Mouse (Mus musculus): ENCODE results near the gene Polr2j.
"Not testable (repeated sequence)": the region's sequence is repeated elsewhere in the genome, so short reads cannot be mapped to it uniquely, and the experiment has no call there.

Gene Polr2j

DNA sequence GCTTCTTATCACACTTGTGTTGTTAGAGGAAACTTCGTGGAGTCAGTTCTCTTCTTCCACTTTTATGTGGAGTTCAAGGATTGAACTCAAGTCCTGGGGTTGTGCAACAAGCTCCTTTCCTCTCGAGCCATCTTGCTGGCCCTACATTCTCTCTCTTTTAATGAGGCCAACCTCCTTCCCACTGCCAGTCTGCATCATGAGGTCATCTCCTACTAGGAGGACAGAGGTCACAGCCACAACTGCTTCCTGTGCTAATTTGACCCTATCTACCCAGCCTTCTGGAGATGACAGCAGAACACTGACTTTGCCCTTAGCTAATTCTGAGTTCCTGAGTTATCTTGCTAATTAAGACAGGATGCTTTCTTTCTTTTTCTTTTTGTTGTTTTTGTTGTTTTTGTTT, 7.9 kb upstream of the Polr2j start:
- no peak for DNase-seq (ENCODE audit: low spot score in 2 of 2)

DNA sequence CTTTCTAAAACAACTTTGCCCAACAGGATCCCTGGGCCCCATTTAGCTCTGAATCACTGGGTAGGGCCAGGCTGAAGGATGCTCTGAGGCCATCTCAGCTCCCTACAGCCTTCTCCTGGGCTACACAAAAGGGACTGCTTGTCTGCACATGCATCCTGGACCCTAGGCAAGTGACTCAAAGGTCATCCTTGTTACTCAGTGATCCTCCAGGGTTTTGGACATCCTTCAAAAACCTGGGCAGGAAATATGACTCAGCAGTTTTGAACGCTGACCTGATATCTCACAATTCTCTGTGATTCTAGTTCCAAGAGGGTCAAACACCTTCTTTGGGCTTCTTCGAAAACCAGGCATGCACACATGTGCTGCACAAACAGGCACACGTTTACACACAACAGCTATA, 7.4 kb upstream of the Polr2j start:
- no peak for DNase-seq (ENCODE audit: low spot score in 2 of 2)

GRCm38 (mm10) chr5:136113546-136113945, 2.9 kb upstream of the Polr2j start:
- DNase-seq (ENCODE audit: low spot score in 2 of 2): not testable (repeated sequence)

- no peak for DNase-seq (ENCODE audit: low spot score in 2 of 2)
These were observed 317 bp downstream of the Polr2j start for GRCm38 (mm10) chr5:136116784-136117112.

GRCm38 (mm10) chr5:136122165-136122564, 5.7 kb downstream of the Polr2j start:
- no peak for DNase-seq (ENCODE audit: low spot score in 2 of 2)

- DNase-seq (ENCODE audit: low spot score in 2 of 2): peak; percentile 92 to 96
These were observed 19.3 kb downstream of the Polr2j start, which contains the start of the genes Lrwd1 and Alkbh4 for GRCm38 (mm10) chr5:136135571-136136291. TSS of gene Lrwd1 (minus strand) at chr5:136136074. TSS of gene Alkbh4 (plus strand) at chr5:136136146.

DNA sequence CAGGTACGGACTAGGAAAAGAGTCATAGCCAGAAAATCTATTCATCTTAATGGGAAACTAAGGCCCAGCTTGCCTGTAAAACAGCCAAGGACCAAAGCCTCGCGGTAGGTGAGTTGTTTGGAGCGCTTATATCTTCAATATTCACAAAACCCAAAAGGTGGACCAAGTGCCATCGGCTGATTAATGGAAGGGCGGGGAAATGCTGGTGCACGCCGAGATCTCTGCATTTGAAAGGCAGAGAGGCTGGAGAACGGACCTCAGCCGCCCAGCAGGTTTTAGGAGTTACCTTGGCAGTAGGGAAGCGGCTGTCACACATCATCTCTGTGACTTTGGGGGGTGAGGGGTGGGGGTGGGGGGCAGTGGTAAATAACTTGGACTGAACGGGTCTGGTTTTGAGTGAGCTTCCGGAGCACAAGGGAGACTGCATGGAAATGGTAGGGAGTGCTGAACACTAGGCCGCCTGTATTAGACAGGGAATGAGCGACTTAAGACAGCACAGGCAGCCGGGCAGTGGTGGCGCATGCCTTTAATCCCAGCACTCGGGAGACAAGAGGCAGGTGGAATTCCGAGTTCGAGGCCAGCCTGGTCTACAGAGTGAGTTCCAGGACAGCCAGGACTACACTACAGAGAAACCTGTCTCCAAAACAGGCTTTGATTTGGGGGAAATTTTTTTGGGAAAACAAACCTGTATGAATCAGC, 20.0 kb downstream of the Polr2j start:
- DNase-seq (ENCODE audit: low spot score in 2 of 2): no peak

DNA sequence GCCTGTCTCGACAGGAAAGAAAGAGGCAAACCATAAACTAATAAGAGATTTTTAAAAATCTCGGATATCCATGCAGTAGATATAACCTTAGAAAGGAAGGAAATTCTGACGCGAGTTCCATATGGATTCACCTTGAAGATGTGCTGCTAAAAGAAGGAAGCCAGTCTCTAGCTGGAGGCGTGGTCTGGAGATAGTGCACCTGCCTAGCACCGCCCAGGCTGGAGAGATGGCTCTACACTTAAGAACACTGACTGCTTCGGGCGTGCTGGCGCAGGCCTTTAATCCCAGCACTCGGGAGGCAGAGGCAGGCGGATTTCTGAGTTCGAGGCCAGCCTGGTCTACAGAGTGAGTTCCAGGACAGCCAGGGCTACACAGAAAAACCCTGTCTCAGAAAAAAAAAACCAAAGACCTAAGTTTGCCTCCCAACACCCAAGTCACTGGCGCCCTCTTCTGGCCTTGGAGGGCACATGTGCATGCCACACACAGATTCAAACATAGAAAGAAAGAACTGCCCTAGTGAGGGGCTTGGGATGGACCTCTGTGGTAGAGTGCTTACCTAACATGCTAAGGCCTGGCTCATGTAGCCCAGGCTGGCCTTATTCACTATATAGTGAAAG, 21.3 kb downstream of the Polr2j start:
- no peak for DNase-seq (ENCODE audit: low spot score in 2 of 2)

GRCm38 (mm10) chr5:136139393-136139792, 23.0 kb downstream of the Polr2j start:
- no peak for DNase-seq (ENCODE audit: low spot score in 2 of 2)

DNA sequence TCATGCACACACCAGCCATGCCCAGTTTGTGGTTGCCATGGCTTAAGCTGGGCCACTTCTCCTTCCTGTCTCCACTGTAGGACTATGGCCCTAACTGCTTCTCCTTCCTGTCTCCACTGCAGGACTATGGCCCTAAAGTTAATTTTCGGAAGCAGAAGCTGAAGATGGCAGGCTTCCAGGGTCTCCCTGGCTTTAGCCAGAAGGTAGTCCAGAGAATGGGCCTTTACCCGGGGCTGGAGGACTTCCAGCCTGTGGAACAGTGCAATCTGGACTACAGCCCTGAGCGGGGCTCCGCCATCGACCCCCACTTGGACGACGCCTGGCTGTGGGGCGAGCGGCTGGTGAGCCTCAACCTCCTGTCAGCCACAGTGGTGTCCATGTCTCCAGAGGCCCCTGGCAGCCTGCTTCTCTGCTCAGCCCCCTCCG, 23.6 kb downstream of the Polr2j start:
- DNase-seq (ENCODE audit: low spot score in 2 of 2): no peak

DNA sequence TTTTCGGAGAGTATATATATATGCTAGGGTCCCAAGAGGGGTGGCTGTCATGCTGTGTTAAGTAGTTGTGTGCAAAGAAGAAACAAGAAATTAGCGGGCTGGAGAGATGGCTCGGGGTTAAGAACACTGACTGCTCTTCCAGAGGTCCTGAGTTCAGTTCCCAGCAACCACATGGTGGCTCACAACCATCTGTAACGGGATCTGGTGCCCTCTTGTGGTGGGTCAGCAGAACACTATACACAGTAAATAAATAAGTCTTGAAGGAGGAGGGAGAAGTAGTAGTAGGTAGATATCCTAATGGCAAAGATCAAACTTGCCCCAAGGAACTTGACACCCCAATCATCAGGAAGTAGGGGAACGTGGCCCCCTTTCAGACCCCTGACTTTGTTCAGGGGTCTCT, 26.3 kb downstream of the Polr2j start:
- DNase-seq (ENCODE audit: low spot score in 2 of 2): no peak

DNA sequence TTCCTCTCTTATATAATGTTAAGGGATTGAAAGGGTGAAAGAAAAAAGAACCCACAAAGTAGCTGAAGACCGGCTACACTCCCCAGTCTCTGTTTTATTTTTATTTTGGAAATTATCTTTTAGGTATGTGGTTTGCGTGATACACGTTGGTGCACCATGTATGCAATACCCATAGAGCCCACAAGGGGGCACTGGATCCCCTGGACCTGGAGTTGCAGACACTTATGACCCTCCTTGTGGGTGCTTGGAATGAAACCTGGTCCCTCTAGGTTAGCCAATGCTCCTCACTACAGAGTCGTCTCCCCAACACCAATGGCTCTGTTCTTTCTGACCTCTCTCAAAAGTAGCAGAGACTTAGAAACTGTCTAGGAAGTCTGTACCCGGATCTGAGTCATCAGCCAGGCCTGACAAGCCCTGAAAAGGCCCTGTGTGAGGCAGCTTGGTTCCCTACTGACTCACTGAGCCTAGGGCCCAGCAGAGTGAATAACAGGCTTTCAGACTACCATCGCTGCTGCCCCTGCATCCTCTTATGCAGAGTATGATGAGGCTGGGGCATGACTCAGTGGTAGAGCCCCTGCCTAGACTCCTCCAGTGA, 26.8 kb downstream of the Polr2j start:
- DNase-seq (ENCODE audit: low spot score in 2 of 2): no peak

DNA sequence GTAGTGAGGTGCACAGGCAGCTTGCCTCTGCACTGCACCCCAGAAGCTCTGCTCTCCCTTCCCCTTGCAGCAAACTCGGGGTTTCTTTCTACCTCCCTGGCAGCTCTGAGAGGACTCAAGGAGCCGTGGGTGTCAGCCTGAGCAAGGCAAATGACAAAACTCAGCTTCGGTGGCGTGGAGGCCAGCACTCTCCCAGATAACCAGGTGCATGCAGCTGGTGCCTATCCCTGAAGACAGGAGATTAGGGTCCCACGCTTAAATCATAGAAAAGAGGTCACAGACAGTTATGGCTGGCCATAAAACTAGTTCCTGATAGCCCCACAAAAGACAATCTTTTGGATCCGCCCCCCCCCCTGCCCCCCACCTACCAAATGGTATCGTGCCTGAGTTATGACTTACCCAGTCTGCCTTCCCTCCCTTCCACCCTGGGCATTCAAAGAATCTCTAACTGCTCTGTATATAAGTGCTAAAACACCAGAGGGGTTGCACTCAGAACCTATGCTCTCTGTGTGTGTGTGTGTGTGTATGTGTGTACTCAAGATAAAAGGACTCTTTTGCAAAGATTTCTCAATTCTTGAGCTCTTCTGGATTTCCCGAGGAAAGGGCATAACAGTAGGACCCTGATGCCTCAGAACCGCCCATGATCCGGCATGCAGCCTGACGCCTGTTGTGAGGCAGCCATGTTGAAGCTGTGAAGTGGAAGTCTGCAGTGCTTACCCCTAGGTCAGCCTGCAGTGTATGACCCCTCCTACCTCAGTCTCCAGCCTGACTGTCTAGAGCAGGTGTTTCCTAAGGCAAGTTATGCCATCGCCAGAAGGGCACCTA, 28.4 kb downstream of the Polr2j start:
- DNase-seq (ENCODE audit: low spot score in 2 of 2): no peak

GRCm38 (mm10) chr5:136146936-136147335, 30.5 kb downstream of the Polr2j start:
- no peak for DNase-seq (ENCODE audit: low spot score in 2 of 2)

DNA sequence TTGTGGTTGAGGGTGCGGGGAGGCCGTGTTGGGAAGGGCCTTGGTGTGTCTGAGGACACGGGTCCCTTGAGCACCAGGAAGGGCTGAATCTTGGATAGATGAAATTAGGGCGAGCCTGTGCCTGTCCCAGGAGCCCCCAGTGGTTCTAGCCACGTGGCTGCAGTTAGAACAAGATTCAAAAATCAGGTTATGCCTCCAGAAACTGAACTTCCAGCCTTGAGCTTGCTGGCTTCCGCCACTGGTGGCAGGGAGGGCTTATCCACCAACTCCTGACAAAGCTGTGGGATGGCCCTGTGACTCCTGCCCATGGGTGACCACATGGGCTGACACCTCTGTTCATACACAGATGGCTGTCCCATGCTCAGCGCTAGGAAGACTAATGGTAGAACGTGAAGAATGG, 31.3 kb downstream of the Polr2j start:
- no peak for DNase-seq (ENCODE audit: low spot score in 2 of 2)

DNA sequence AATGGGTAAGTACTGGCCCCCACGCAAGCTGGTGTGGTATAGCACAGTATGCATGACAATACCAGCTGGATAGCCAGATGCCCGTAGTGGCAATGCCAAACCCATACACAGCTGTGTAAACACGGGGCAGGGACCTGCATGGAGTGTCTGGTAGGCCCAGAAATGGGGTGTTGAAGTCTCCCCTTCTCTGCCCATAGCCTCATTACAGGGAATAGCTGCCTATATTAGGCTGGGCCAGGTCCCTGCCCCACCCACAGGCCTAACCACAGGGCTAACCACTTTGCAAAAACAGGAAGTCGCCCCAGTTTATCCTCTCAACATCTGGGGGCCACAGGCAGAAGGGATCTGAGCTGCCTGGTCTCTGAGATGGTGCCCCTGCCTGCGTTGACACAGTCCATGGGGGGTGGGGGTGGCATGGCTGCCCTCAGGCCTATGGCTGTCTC, 32.7 kb downstream of the Polr2j start:
- not testable (repeated sequence) for DNase-seq (ENCODE audit: low spot score in 2 of 2)

DNA sequence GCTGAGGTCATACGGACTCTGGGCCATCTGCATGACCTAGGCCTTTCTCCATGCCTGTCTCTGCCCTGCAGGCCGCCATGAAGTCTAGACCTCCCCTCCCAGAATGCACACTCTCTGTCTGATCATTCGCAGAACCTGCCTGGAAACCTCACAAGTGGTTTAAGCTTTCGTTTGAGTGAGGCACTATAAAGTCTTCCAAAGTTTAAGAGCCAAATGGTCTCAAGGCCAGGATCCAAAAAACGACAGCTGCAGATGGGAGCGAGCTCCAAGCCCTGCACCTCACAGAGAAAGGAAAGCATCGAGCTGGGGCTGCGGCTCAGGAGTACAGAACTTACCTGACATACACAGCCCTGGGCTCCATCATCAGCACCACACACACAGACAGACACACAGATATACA, 35.9 kb downstream of the Polr2j start:
- DNase-seq (ENCODE audit: low spot score in 2 of 2): no peak

DNA sequence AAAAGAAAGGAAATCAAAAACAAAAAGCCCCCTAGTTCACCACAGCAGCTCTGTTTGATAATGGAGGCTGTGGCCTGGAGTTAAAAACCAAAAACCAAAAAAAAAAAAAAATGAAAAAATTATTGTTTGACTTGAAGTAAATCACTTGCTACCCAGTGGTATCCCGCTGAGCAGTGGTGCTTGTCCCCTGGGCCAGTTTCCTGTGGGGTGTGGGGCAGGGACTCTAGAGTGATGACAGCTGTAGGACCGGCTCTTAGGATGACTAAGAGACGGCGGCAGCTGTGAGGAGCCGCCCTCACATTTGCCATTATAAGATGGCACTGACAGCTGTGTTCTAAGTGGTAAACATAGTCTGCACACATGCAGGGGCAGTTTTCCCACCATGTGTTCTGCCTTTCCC, 39.0 kb downstream of the Polr2j start:
- DNase-seq (ENCODE audit: low spot score in 2 of 2): no peak

- peak in 1 of 2 experiments; percentile 48 for DNase-seq (ENCODE audit: low spot score in 2 of 2)
These were observed 43.7 kb downstream of the Polr2j start for GRCm38 (mm10) chr5:136160084-136160483.

DNA sequence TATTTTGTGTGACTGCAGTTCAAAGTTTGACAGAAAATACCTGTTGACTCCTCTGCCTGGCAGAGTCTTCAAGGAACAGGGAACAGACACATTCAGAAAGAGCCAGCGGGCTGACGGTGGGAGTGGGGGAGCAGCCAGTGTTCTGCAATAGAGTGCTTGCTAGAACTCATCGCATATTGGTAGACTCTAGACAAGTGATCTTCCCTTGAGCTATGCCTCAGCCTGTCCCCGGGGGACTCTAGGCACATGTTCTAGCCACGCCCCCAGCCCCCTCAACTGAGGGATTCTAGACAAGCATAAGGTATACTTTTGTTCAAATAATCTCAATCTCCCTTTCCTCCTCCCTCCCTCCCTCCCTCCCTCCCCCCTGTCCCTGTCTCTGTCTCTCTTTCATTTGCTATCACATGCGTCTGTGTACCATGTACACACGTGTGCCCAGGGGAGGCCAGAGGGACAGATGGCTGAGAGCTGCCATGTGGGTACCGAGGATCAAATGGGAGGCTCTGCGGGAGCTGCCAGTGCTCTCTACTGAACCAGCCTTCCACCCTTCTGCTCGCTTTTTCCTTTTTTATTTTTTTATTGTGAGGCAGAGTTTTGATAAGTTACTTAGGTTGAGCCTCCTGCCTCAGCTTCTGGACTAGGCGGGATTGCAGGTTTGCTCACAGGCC, 47.5 kb downstream of the Polr2j start:
- no peak for DNase-seq (ENCODE audit: low spot score in 2 of 2)

DNA sequence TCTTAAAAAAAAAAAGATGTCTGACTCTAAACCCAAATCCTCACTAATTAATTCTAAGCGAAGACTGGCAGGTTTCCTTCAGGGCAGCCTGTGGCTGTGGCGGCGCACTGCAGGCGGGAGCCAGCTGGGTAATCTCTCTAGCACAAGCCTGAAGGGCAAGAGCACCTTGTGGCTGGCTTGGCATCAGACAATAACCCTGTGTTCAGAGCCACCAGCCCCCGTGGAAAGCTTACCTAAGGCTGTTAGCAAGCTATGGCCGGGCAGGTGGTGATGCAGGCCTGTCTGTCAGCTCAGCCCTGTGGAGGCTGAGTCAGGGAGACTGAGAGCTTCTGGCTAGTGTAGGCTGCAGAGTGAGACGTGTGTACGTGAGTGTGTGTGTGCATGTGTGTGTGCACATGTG, 48.8 kb downstream of the Polr2j start:
- no peak for DNase-seq (ENCODE audit: low spot score in 2 of 2)

Data from urinary bladder, postnatal 4 days (tissue).